Comparison of ENCODE assay signal across 11 mouse cellular contexts in the genomic region with DNA sequence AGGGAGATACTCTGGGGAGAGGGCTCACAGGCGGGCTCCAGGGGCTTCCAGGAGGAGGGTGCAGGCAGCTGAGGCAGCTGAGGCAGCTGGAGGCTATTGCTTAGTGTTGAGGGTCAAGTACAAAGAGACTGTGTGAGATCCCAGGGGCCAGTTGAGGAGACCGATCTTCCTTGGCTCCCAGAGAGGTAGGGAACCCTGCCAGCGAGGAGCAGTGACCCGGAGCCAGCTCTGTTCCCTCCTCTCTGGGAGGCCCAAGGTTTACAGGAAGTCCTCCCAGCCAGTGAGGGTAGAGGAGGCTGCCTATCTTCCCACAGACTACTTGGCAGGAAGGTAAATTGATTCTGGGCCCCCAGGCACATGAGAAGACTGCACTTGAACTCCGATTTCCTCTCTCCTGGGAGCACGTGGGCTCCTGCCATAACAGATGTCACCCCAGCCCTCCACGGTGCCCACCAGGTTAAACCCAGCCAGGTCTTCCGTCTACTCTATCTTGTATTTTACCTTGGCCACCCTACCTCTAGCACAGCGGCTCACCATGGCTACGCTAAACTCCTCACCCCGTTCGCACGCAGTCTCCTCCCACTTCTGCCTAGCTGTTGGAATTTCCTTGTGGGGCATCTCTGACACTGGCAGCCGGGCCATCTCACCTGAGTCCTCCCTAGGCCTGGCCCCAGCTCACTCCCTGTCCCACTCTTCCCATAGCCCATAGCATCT. TPM values are rescaled to one million over a fixed set of nuclear protein-coding genes. Genes with fewer than 3 reads are reported as not detected.
DNase-seq lines count a peak whose midpoint lies in the region; ATAC-seq and TF ChIP-seq lines count a peak whose summit lies in the region.
"Had no signal": no experiment of that assay in that cellular context is flagged by ENCODE, and none has a peak within 500 bp of the region (broad histone marks: within the 10 kb centered on the region; RNA-seq: fewer than 3 reads in every experiment).

No protein-coding gene starts in this region.

- no peak for ATAC-seq in forebrain, embryonic 16.5 days
- ATAC-seq in Patski: peak; percentile 17
- no peak for ATAC-seq in forebrain, embryonic 13.5 days

- in situ Hi-C loops in Patski (cut with MboI; ENCODE audit: low pct_unique_long_range_greater_than_20kb): no loop called here

- no peak overlapping the region for H3K4me2 ChIP-seq in forebrain, embryonic 16.5 days (ENCODE audit: low read length)
- H3K4me2 ChIP-seq in forebrain, embryonic 13.5 days: no peak overlapping the region
- H3K4me2 ChIP-seq: limb, embryonic 13.5 days had no signal

- POLR2A ChIA-PET in Patski (lab: Charles Lee): no interaction called here

- H3K36me3 ChIP-seq in forebrain, embryonic 10.5 days (replicated peaks): no peaks in the 10 kb centered on the region
- no peaks in the 10 kb centered on the region for H3K36me3 ChIP-seq in forebrain, embryonic 16.5 days (ENCODE audit: control insufficient read depth, insufficient read depth)
- no peaks in the 10 kb centered on the region for H3K36me3 ChIP-seq in forebrain, embryonic 13.5 days (ENCODE audit: poor library complexity, severe bottlenecking)
- H3K36me3 ChIP-seq: limb, embryonic 13.5 days; midbrain, embryonic 10.5 days had no signal

- TF ChIP-seq CTCF in Patski (IDR thresholded peaks at IDR 0.05): no peak

- 79% methylated on average over 14 of the region's 14 CpGs for WGBS in forebrain, embryonic 10.5 days
- 77% methylated on average over 14 of the region's 14 CpGs for WGBS in forebrain, embryonic 16.5 days
- WGBS in forebrain, embryonic 13.5 days: 79% methylated on average over 14 of the region's 14 CpGs

- H3K9me3 ChIP-seq in forebrain, embryonic 10.5 days: no peaks in the 10 kb centered on the region
- H3K9me3 ChIP-seq in forebrain, embryonic 16.5 days (ENCODE audit: control insufficient read depth, low read length): no peaks in the 10 kb centered on the region
- H3K9me3 ChIP-seq in forebrain, embryonic 13.5 days (replicated peaks): no peaks in the 10 kb centered on the region
- H3K9me3 ChIP-seq: limb, embryonic 13.5 days; midbrain, embryonic 10.5 days had no signal

- DNase-seq in forebrain, embryonic 10.5 days (ENCODE audit: extremely low spot score, low spot score): no peak
- DNase-seq in Patski (ENCODE audit: low read depth, low spot score) (no peak), MN1 (ENCODE audit: low spot score) (no peak)
- DNase-seq in gastrocnemius, postnatal 10 days: peak; percentile 61
- DNase-seq in kidney, adult 9 months: peak; percentile 95
- DNase-seq in right cerebral cortex, postnatal 36 days (ENCODE audit: low spot score in 2 of 2): no peak

- H3K27ac ChIP-seq in forebrain, embryonic 10.5 days: peak overlapping the region; percentile 40
- no peak overlapping the region for H3K27ac ChIP-seq in forebrain, embryonic 16.5 days (ENCODE audit: low read length)
- H3K27ac ChIP-seq in forebrain, embryonic 13.5 days: no peak overlapping the region
- H3K27ac ChIP-seq: limb, embryonic 13.5 days; midbrain, embryonic 10.5 days; stomach, postnatal 0 days had no signal

- CTCF ChIA-PET in Patski (lab: Charles Lee): interaction anchor here (0.9 kb wide), 1 partner anchor 12 kb away, joined by 3 read pairs; no protein-coding TSS in a partner anchor

- H3K4me3 ChIP-seq in forebrain, embryonic 10.5 days: no peak overlapping the region
- no peak overlapping the region for H3K4me3 ChIP-seq in forebrain, embryonic 16.5 days (replicated peaks; ENCODE audit: low read length)
- H3K4me3 ChIP-seq in forebrain, embryonic 13.5 days: no peak overlapping the region
- H3K4me3 ChIP-seq: limb, embryonic 13.5 days; midbrain, embryonic 10.5 days had no signal

- H3K27me3 ChIP-seq in forebrain, embryonic 10.5 days (ENCODE audit: poor library complexity, severe bottlenecking): peaks cover 91% of the 10 kb centered on the region
- no peaks in the 10 kb centered on the region for H3K27me3 ChIP-seq in forebrain, embryonic 16.5 days (replicated peaks; ENCODE audit: control insufficient read depth, insufficient read depth, low read length)
- no peaks in the 10 kb centered on the region for H3K27me3 ChIP-seq in Patski
- H3K27me3 ChIP-seq in forebrain, embryonic 13.5 days: peaks cover 6% of the 10 kb centered on the region; the same call in 1 of the 2 replicates

- H3K4me1 ChIP-seq in forebrain, embryonic 10.5 days: peaks cover 49% of the 10 kb centered on the region
- H3K4me1 ChIP-seq in forebrain, embryonic 16.5 days (replicated peaks; ENCODE audit: control insufficient read depth, insufficient read depth, low read length): peaks cover 8% of the 10 kb centered on the region
- H3K4me1 ChIP-seq in forebrain, embryonic 13.5 days: peaks cover 19% of the 10 kb centered on the region

- no peak overlapping the region for H3K9ac ChIP-seq in forebrain, embryonic 16.5 days (replicated peaks; ENCODE audit: low read depth, low read length)
- no peak overlapping the region for H3K9ac ChIP-seq in forebrain, embryonic 13.5 days
- H3K9ac ChIP-seq: limb, embryonic 13.5 days had no signal

RNA-seq across cellular contexts. Expression of a gene that starts 55.9 kb away (rescaled TPM):
- polyA plus RNA-seq in forebrain, embryonic 10.5 days (2016; fragmentation: Nextera tagmentation; extraction: Ambion mirVana): 0.12 and 0.31 TPM in 2 replicates
- polyA plus RNA-seq in forebrain, embryonic 16.5 days (2015; fragmentation: Nextera tagmentation; extraction: Ambion mirVana): 0.12 and 0.13 TPM in 2 replicates
- polyA plus RNA-seq in Patski (2021): 0.08 TPM
- 1 to 10 TPM; 2.2 to 4.8 TPM for total RNA-seq in gastrocnemius, postnatal 10 days (2021)
- 0.11 and 0.13 TPM in 2 replicates for polyA plus RNA-seq in forebrain, embryonic 13.5 days (2015; fragmentation: Nextera tagmentation; extraction: Ambion mirVana)

Comparison
In these comparisons a context has a peak if more than half of its experiments do, and no peak if none do; other contexts are left out.
1. DNase-seq: peak in gastrocnemius, postnatal 10 days (single experiment) and kidney, adult 9 months (single experiment); none in forebrain, embryonic 10.5 days (single experiment), Patski (single experiment), right cerebral cortex, postnatal 36 days (0 of 2) and MN1 (single experiment).